Comparison of ENCODE assay signal across 24 mouse cellular contexts in the genomic region with DNA sequence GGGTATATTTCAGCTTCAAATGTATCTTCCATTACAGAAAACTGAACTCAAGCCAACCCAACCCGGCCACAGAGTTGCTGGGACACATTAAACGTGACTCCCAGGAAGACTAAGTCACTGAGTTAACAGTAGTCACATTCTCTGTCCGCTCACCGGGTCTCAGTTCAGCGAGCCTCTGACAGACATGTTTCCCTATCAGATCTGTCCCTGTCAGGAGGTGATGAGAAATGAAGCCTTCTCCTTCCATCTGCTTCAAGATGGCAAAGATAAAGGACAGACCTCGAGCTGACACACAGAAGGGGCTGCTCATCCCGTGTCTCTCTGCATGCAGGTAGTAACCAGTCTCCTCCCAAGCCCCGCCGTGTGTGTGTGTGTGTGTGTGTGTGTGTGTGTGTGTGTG.
DNase-seq lines count a peak whose midpoint lies in the region; ATAC-seq and TF ChIP-seq lines count a peak whose summit lies in the region.
"Had no signal": no experiment of that assay in that cellular context is flagged by ENCODE, and none has a peak within 500 bp of the region (broad histone marks: within the 10 kb centered on the region; RNA-seq: fewer than 3 reads in every experiment).

No protein-coding gene starts in this region.

- H3K9ac ChIP-seq in heart, embryonic 11.5 days (ENCODE audit: low read depth, low read length) = no peak overlapping the region
- peak overlapping the region; percentile 21; the same call in 1 of the 2 replicates for H3K9ac ChIP-seq in liver, embryonic 16.5 days (ENCODE audit: low read depth, low read length)
- H3K9ac ChIP-seq: embryonic facial prominence, embryonic 15.5 days; forebrain, postnatal 0 days; limb, embryonic 13.5 days; lung, embryonic 14.5 days; neural tube, embryonic 13.5 days had no signal

- H3K9me3 ChIP-seq in heart, embryonic 11.5 days (replicated peaks; ENCODE audit: control insufficient read depth, low read length) = no peaks in the 10 kb centered on the region
- no peaks in the 10 kb centered on the region for H3K9me3 ChIP-seq in G1E (replicated peaks)
- H3K9me3 ChIP-seq in liver, embryonic 16.5 days (replicated peaks; ENCODE audit: control insufficient read depth, low read length) = no peaks in the 10 kb centered on the region
- H3K9me3 ChIP-seq: embryonic facial prominence, embryonic 15.5 days; hindbrain, embryonic 10.5 days; limb, embryonic 13.5 days; neural tube, embryonic 13.5 days had no signal

- no peak overlapping the region for H3K4me3 ChIP-seq in heart, embryonic 11.5 days (ENCODE audit: low read depth, low read length)
- H3K4me3 ChIP-seq in left cerebral cortex, adult 2 months = no peak overlapping the region
- peak overlapping the region; percentile 39; the same call in 1 of the 2 replicates for H3K4me3 ChIP-seq in G1E (ENCODE audit: low read depth, low read length)
- H3K4me3 ChIP-seq in liver, embryonic 16.5 days (ENCODE audit: low read depth, low read length) = no peak overlapping the region
- H3K4me3 ChIP-seq: embryonic facial prominence, embryonic 15.5 days; hindbrain, embryonic 10.5 days; limb, embryonic 13.5 days; neural tube, embryonic 13.5 days had no signal

- WGBS in heart, embryonic 11.5 days (ENCODE audit: insufficient replicate concordance) = 31% methylated on average over 9 of the region's 9 CpGs
- 20% methylated on average over 9 of the region's 9 CpGs for WGBS in liver, embryonic 16.5 days (ENCODE audit: insufficient replicate concordance)

- ATAC-seq in heart, embryonic 11.5 days (replicated peaks; ENCODE audit: insufficient number of reproducible peaks, low FRiP score, low TSS enrichment) = no peak
- ATAC-seq in G1E (ENCODE audit: extremely low read depth, insufficient number of reproducible peaks, low FRiP score, poor library complexity, severe bottlenecking) = peak; percentile 22; the same call in 1 of the 2 replicates
- ATAC-seq in liver, embryonic 16.5 days (ENCODE audit: low read depth) = 0 out of 2 replicates have a peak, but pooled peaks have one; percentile 25
- ATAC-seq: forebrain, postnatal 0 days; hindbrain, embryonic 16.5 days; intestine, embryonic 16.5 days; Patski had no signal

- no peak for TF ChIP-seq CTCF in left cerebral cortex, adult 2 months (IDR thresholded peaks at IDR 0.05)
- TF ChIP-seq CTCF in G1E (IDR thresholded peaks at IDR 0.05; ENCODE audit: low read depth, low read length) = no peak

- peak overlapping the region; percentile 53 for H3K4me2 ChIP-seq in heart, embryonic 11.5 days
- peak overlapping the region; percentile 46 for H3K4me2 ChIP-seq in liver, embryonic 16.5 days (ENCODE audit: low read depth, low read length)
- H3K4me2 ChIP-seq: embryonic facial prominence, embryonic 15.5 days; limb, embryonic 13.5 days; lung, embryonic 14.5 days; neural tube, embryonic 13.5 days had no signal

- H3K36me3 ChIP-seq in heart, embryonic 11.5 days (ENCODE audit: control insufficient read depth, insufficient read depth, low read length) = no peaks in the 10 kb centered on the region
- H3K36me3 ChIP-seq in G1E (replicated peaks) = no peaks in the 10 kb centered on the region
- no peaks in the 10 kb centered on the region for H3K36me3 ChIP-seq in liver, embryonic 16.5 days (ENCODE audit: control insufficient read depth, insufficient read depth)
- H3K36me3 ChIP-seq: embryonic facial prominence, embryonic 15.5 days; hindbrain, embryonic 10.5 days; limb, embryonic 13.5 days; neural tube, embryonic 13.5 days had no signal

- H3K27ac ChIP-seq in heart, embryonic 11.5 days (ENCODE audit: low read depth, low read length) = peak overlapping the region; percentile 35; the same call in 1 of the 2 replicates
- peak overlapping the region; percentile 70; the same call in 1 of the 2 replicates for H3K27ac ChIP-seq in left cerebral cortex, adult 2 months
- no peak overlapping the region for H3K27ac ChIP-seq in liver, embryonic 16.5 days (ENCODE audit: low read length)
- H3K27ac ChIP-seq: embryonic facial prominence, embryonic 15.5 days; hindbrain, embryonic 10.5 days; limb, embryonic 13.5 days; neural tube, embryonic 13.5 days had no signal

- peaks cover 8% of the 10 kb centered on the region; the same call in 1 of the 2 replicates for H3K27me3 ChIP-seq in heart, embryonic 11.5 days (ENCODE audit: control insufficient read depth, insufficient read depth, low read length)
- H3K27me3 ChIP-seq in G1E (ENCODE audit: insufficient read depth, low read length) = peaks cover 2% of the 10 kb centered on the region; the same call in 1 of the 2 replicates
- peaks cover 2% of the 10 kb centered on the region; the same call in 1 of the 2 replicates for H3K27me3 ChIP-seq in liver, embryonic 16.5 days (ENCODE audit: control insufficient read depth, insufficient read depth, low read depth, low read length)
- H3K27me3 ChIP-seq: embryonic facial prominence, embryonic 15.5 days had no signal

- peaks cover 17% of the 10 kb centered on the region for H3K4me1 ChIP-seq in heart, embryonic 11.5 days (ENCODE audit: control insufficient read depth, insufficient read depth, low read length)
- peaks cover 72% of the 10 kb centered on the region for H3K4me1 ChIP-seq in G1E (ENCODE audit: insufficient read depth, low read depth, low read length)
- peaks cover 24% of the 10 kb centered on the region for H3K4me1 ChIP-seq in liver, embryonic 16.5 days (ENCODE audit: control insufficient read depth, low read depth, low read length)

- no peak for DNase-seq in heart, adult 11 months
- no peak for DNase-seq in left cerebral cortex, adult 2 months (ENCODE audit: extremely low spot score in 1 of 2, low spot score in 2 of 2)
- DNase-seq in left cerebral cortex, adult 8-10 months (ENCODE audit: low spot score in 2 of 2) = no peak
- peak; percentile 8 for DNase-seq in G1E (ENCODE audit: low spot score)
- no peak for DNase-seq in spleen, adult 18-20 months
- DNase-seq in left cerebral cortex, adult 9 months (ENCODE audit: low spot score in 2 of 2) = no peak
- DNase-seq: adrenal gland, postnatal 36 days; cerebellum, adult 9-11 months; forebrain, postnatal 0 days; gastrocnemius, postnatal 25 days; kidney, adult 9 months; kidney, postnatal 14 days; lung, embryonic 14.5 days; midbrain, embryonic 14.5 days; retina, postnatal 1 day had no signal

- intact Hi-C loops in left cerebral cortex, adult 2 months (cut with DNase I) = no loop called here
